Mouse (Mus musculus) testis, adult 10 weeks (tissue): Measurements from ENCODE around the gene Nlrp6. TPM values are rescaled to one million over a fixed set of nuclear protein-coding genes. Genes with fewer than 3 reads are reported as not detected.

Source experiments
- polyA plus RNA-seq: library from polyadenylated mRNA; stranded (reverse); fragments of 350-450 nt; fragmentation: Illumina TruSeq; extraction: RNeasy Lipid Tissue Mini Kit (QIAGEN cat#74804); gene quantifications from one replicate; pipeline ENCODE4 v1.2.3, GENCODE M21; 2014; ENCODE audit warnings: low read depth, low replicate concordance

Gene Nlrp6
- not detected for polyA plus RNA-seq

DNA sequence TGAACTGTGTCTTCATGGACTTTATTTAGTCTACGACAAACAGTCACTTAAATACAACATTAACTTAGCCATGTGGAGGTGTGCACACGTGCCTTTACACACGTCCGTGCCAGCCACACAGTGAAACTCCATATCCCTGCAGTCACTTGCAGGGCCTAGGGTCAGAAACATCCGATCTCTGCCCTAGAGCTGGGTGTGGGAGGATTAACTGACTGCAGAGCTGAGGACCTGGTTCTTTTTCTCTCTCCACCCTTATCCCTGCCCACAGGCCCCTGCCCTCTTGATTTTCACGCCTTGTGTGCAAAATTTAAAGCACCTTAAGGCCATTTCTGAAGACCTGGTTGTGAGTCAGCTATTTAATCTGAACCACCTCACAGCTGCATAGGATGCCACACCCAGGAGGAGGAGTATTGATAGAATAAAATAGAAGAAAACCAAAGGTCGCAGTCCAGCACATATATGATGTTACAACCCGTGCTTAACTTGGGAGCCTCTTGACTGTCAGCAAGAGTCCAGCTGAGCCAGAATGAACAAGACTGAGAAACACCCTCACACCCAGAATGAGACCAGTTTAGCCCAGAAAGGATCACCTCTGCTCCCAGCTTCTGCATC lies at the start of gene Nlrp6:
Gene Nlrp6, plus strand, starts transcription at position 485 of the 612 bp plus-strand sequence.

GRCm38 (mm10) chr7:140881696-140882468 lies 38.8 kb upstream of the Nlrp6 start, which contains the start of the genes Psmd13 and Sirt3:
Psmd13 (plus strand) TSS chr7:140881968.
Sirt3 (minus strand) TSS chr7:140882309.

GRCm38 (mm10) chr7:140900220-140900619 lies 20.5 kb upstream of the Nlrp6 start, which contains the start of gene Cox8b:
Cox8b (minus strand) TSS chr7:140900446.

DNA sequence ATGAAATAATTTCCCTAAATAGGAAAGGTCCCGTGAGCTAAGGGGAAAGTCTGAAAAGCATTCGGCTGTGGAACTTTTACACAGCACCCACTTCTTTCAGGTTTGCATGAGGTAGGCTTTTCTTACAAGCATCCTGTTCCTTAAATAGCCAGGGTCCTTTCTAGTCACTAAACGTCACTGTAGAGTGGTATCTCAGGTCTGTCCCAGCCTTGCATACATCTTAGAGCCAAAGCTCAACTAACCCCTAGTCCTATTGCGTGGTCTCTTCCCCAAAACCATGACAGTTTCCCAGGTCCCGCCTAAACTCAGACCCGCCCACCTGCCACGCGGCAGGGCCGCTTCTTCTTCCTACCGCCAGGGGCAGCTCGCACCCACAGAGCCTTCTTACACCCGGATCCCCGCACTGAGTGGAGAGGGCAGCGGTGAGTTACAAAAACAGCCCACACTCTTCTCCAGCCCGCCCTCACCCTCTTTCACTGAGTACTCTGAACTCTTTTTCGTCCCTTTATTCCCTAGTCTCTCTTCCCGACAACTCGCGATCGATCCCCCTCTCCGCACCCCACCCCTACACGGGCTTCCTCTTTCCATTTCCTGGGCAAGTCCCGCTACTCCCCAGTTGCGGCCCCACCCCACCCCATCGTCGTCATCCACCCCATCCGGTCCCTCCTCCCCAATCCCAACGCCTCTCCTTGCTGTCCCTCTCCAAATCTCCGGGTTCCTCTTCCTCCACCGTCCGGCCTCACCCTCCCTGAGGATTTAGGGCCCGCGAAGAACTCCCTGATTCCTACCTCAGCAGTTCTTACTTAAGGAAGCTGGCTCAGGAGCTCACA lies 20.7 kb downstream of the Nlrp6 start, which contains the start of gene Pgghg:
Gene Pgghg, plus strand, starts transcription at position 170 of the 830 bp plus-strand sequence.

GRCm38 (mm10) chr7:140949824-140950530 lies 29.3 kb downstream of the Nlrp6 start, which contains the start of gene Ifitm5:
Ifitm5 (minus strand) TSS chr7:140950291.

DNA sequence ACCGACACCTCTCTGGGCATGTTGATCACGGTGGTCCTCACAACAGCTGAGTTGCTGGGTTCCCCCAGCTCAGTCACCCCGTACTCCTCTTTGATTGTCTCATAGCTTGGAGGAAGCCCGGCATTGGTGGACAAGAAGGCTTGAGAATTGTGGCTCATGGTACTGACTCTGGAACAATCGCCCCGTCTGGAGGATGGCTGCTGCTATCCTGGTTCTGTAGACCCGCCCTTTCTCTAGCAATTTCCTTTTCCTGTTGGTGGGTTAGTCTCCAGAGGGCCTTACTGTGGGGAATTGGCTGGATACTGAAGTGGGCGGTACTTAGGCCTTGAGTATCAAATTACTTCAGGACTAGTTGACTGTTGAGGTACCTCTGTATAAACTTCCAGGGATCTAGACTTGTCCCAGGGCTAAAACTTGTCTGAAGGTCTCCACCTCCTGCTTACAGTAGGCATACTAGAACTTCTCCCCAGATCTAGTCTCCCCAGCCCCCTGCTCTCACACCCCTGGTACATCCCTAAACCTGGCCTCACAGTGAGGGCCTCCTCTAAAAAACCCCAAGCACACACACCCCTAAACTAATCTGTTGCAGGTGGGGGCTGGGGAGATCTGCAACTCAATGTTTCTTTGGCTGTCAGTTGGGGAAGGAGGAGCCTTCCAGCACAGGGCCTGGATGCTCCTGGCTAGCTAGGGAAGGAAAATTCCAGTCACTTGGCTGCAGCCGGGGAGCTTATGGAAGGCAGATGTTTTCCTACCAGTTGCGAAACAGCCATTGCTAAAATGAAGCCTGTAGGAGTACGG lies 35.3 kb downstream of the Nlrp6 start, which contains the start of the genes Gm45717 and Ifitm2:
Gene Gm45717, minus strand, starts transcription at position 180 of the 798 bp plus-strand sequence.
Gene Ifitm2, minus strand, starts transcription at position 230 of the 798 bp plus-strand sequence.

DNA sequence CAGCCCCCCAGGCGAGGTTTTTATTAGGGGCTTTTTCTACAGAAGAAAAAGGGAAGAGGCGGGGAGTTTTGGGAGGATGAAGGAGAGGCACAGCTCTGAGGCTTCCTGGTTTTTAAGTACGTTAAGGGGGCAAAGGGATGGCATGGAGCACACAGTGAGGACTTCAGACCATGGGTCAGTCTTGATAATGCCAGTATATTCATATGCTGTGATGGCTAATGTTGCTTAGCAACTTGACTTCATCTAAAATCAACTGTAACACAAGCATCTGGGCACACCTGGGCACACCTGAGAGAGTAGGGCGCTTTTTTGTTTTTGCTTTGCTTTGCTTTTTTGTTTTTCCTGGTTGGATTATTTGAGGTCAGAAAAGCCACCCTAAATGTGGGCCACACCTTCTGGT lies 46.2 kb downstream of the Nlrp6 start, which contains the start of gene Ifitm1:
Gene Ifitm1, plus strand, starts transcription at position 301 of the 400 bp plus-strand sequence.

Other genes with a start within 250 kb of the Nlrp6 start
- not detected for gene Olfr45, start 239.0 kb upstream of the Nlrp6 start, polyA plus RNA-seq
- gene Olfr541, start 223.6 kb upstream of the Nlrp6 start, polyA plus RNA-seq: not detected
- gene Cyp2e1, start 157.2 kb upstream of the Nlrp6 start, polyA plus RNA-seq: 1.8 TPM
- gene Syce1, start 133.1 kb upstream of the Nlrp6 start, polyA plus RNA-seq: 395 TPM
- 5.9 TPM for gene Zfp941, start 98.7 kb upstream of the Nlrp6 start, polyA plus RNA-seq
- gene Urah, start 85.9 kb upstream of the Nlrp6 start, polyA plus RNA-seq: not detected
- gene Scgb1c1, start 75.4 kb upstream of the Nlrp6 start, polyA plus RNA-seq: not detected
- 8.1 TPM for gene Odf3, start 73.1 kb upstream of the Nlrp6 start, polyA plus RNA-seq
- gene Gm45785, start 64.6 kb upstream of the Nlrp6 start, polyA plus RNA-seq: not detected
- 2.5 TPM for gene Ric8a, start 63.9 kb upstream of the Nlrp6 start, polyA plus RNA-seq
- gene Bet1l, start 63.3 kb upstream of the Nlrp6 start, polyA plus RNA-seq: 4.3 TPM
- 142 TPM for gene Psmd13, start 38.9 kb upstream of the Nlrp6 start, polyA plus RNA-seq
- 9.5 TPM for gene Sirt3, start 38.6 kb upstream of the Nlrp6 start, polyA plus RNA-seq
- gene Cox8b, start 20.5 kb upstream of the Nlrp6 start, polyA plus RNA-seq: not detected
- 0.11 TPM for gene Pgghg, start 20.5 kb downstream of the Nlrp6 start, polyA plus RNA-seq
- gene Ifitm5, start 29.4 kb downstream of the Nlrp6 start, polyA plus RNA-seq: not detected
- gene Gm45717, start 35.0 kb downstream of the Nlrp6 start, polyA plus RNA-seq: not detected
- gene Ifitm2, start 35.1 kb downstream of the Nlrp6 start, polyA plus RNA-seq: 4.3 TPM
- not detected for gene Ifitm1, start 46.3 kb downstream of the Nlrp6 start, polyA plus RNA-seq
- gene Ifitm3, start 89.9 kb downstream of the Nlrp6 start, polyA plus RNA-seq: 1.7 TPM
- not detected for gene Ifitm6, start 97.0 kb downstream of the Nlrp6 start, polyA plus RNA-seq
- not detected for gene Gm17387, start 108.2 kb downstream of the Nlrp6 start, polyA plus RNA-seq
- gene B4galnt4, start 140.2 kb downstream of the Nlrp6 start, polyA plus RNA-seq: 1.2 TPM
- not detected for gene Pkp3, start 157.3 kb downstream of the Nlrp6 start, polyA plus RNA-seq
- not detected for gene Sigirr, start 179.7 kb downstream of the Nlrp6 start, polyA plus RNA-seq
- gene Ano9, start 196.9 kb downstream of the Nlrp6 start, polyA plus RNA-seq: 0.18 TPM
- 179 TPM for gene Ptdss2, start 201.5 kb downstream of the Nlrp6 start, polyA plus RNA-seq